Mouse (Mus musculus) C2C12 (cell line): ENCODE measurements around the gene Gm4631. TPM values are rescaled to one million over a fixed set of nuclear protein-coding genes. Genes with fewer than 3 reads are reported as not detected.
"Not testable (repeated sequence)": the region's sequence is repeated elsewhere in the genome, so short reads cannot be mapped to it uniquely, and the experiment has no call there.

Source experiments
- H3K27me3 ChIP-seq: one replicate; pipeline ENCODE4 v1.6.1; 2011; ENCODE audit not compliant: control insufficient read depth, insufficient read depth, insufficient read length
- H3K36me3 ChIP-seq: one replicate; pipeline ENCODE4 v1.6.1; 2011; ENCODE audit not compliant: control insufficient read depth, insufficient read depth
- H3K4me3 ChIP-seq: one replicate; pipeline ENCODE4 v1.5.1; 2011; ENCODE audit warnings: mild to moderate bottlenecking, control low read depth; ENCODE audit not compliant: poor library complexity, insufficient read depth, severe bottlenecking
- H3K79me2 ChIP-seq: one replicate; pipeline ENCODE4 v1.6.1; 2011; ENCODE audit not compliant: control insufficient read depth, insufficient read depth
- H3K79me3 ChIP-seq: one replicate; pipeline ENCODE4 v1.6.1; 2011; ENCODE audit warnings: low read depth, control low read depth
- H3ac ChIP-seq: one replicate; pipeline ENCODE3; 2011; ENCODE audit warnings: low read depth; ENCODE audit not compliant: control insufficient read depth, insufficient read length
- long read RNA-seq, 2 experiments: library from polyadenylated mRNA; unstranded; transcript quantifications; one replicate each; pipeline ENCODE4 v2.0.0; 2019 to 2020
- polyA plus RNA-seq: library from polyadenylated mRNA; unstranded; fragments of >200 nt; fragmentation: generic; extraction: Trizol; gene quantifications from one replicate; pipeline ENCODE4 v1.2.1, GENCODE M21; 2012; ENCODE audit warnings: missing spikeins

The Gm4631 gene
- polyA plus RNA-seq = 1.9 TPM
- long read RNA-seq, experiment 1, partial matches to known transcripts = 4 of 4 reads
- long read RNA-seq, experiment 1, other reads (novel, unspliced or antisense) = 0 of 4 reads
- long read RNA-seq, experiment 2, full-length matches to known transcripts = 1 of 10 reads
- long read RNA-seq, experiment 2, partial matches to known transcripts = 9 of 10 reads
- long read RNA-seq, experiment 2, other reads (novel, unspliced or antisense) = 0 of 10 reads

DNA sequence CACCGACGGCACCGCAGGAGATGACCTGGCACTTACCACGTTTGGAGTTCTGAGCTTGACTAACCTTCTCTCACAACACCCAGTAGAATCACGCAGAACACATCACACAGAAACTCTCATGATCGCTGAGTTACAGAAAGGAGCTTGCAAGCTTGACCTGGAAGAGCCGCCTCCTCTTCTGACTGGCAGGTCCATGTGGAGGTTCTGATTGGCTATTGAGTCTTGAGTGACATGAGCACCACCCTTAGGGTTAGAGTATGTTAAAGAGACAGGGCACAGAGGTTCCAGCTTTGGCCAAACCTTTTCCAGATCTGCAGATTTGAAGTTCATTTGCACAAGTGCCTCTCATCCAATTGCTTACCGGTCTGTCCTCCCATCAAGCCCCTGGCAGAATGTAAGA is at the start of gene Gm4631:
Gene Gm4631 (minus strand): TSS at position 101 of the 400 bp plus-strand sequence.
- H3K4me3 ChIP-seq, H3ac ChIP-seq, H3K79me2 ChIP-seq, H3K36me3 ChIP-seq, H3K79me3 ChIP-seq, H3K27me3 ChIP-seq: not testable (repeated sequence)

GRCm38 (mm10) chr2:175372136-175372535 is 34.1 kb upstream of the Gm4631 start, which contains the start of gene Zfp968:
Gene Zfp968 (plus strand): TSS chr2:175372436.
- not testable (repeated sequence) for H3K4me3 ChIP-seq, H3K36me3 ChIP-seq, H3ac ChIP-seq, H3K79me3 ChIP-seq, H3K79me2 ChIP-seq, H3K27me3 ChIP-seq

DNA sequence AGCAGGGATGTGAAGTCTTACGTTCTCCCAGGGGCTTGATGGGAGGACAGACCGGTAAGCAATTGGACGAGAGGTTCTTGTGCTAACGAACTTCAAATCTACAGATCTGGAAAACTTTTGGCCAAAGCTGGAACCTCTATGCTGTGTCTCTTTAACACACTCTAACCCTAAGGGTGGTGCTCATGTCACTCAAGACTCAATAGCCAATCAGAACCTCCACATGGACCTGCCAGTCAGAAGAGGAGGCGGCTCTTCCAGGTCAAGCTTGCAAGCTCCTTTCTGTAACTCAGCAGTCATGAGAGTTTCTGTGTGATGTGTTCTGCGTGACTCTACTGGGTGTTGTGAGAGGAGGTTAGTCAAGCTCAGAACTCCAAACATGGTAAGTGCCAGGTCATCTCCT is 63.2 kb downstream of the Gm4631 start, which contains the start of gene Gm14440:
Gene Gm14440 (plus strand): TSS at position 301 of the 400 bp plus-strand sequence.
- H3K4me3 ChIP-seq, H3K27me3 ChIP-seq, H3K36me3 ChIP-seq, H3K79me2 ChIP-seq, H3K79me3 ChIP-seq, H3ac ChIP-seq: not testable (repeated sequence)

Other genes starting within 250 kb of the Gm4631 start
- gene Gm14399, start 196.2 kb downstream of the Gm4631 start, polyA plus RNA-seq = 1.7 TPM
- 0.19 TPM for gene Gm14443, start 162.3 kb downstream of the Gm4631 start, polyA plus RNA-seq
- gene Gm14391, start 131.3 kb downstream of the Gm4631 start, polyA plus RNA-seq = 5.6 TPM
- gene Gm14440, start 63.1 kb downstream of the Gm4631 start, polyA plus RNA-seq = not detected
- gene Zfp968, start 34.2 kb upstream of the Gm4631 start, polyA plus RNA-seq = 0.89 TPM
- gene Gm4724, start 97.6 kb upstream of the Gm4631 start, polyA plus RNA-seq = 8.2 TPM
- 9.1 TPM for gene Zfp965, start 131.8 kb upstream of the Gm4631 start, polyA plus RNA-seq